Mouse (Mus musculus) embryonic facial prominence, embryonic 14.5 days (tissue): ENCODE measurements around the gene Ccrl2. TPM values are rescaled to one million over a fixed set of nuclear protein-coding genes. Genes with fewer than 3 reads are reported as not detected.

Experiments used
- ATAC-seq: fragments of 200-750 bp; cut with Nextera tagmentation; 2 replicates; pipeline ENCODE4 v1.8.0; 2017; ENCODE audit warnings: low read depth, moderate number of reproducible peaks, moderate TSS enrichment
- DNase-seq: peaks from one replicate; pipeline ENCODE4 v3.0.0-alpha.2; 2015; ENCODE audit warnings: low spot score
- H3K27ac ChIP-seq: fragments of 300-500 bp; sonication (generic); replicated peaks from 2 replicates; pipeline ENCODE4 v1.5.1; 2014; ENCODE audit warnings: low read depth, mild to moderate bottlenecking, low read length, moderate library complexity
- H3K27me3 ChIP-seq: fragments of 300-500 bp; sonication (generic); replicated peaks from 2 replicates; pipeline ENCODE4 v1.6.1; 2014; ENCODE audit warnings: low read length; ENCODE audit not compliant: control insufficient read depth, insufficient read depth
- H3K36me3 ChIP-seq: fragments of 300-500 bp; sonication (generic); 2 replicates; pipeline ENCODE4 v1.6.1; 2014; ENCODE audit warnings: low read length, mixed read lengths; ENCODE audit not compliant: control insufficient read depth, insufficient read depth
- H3K4me1 ChIP-seq: fragments of 300-500 bp; sonication (generic); 2 replicates; pipeline ENCODE4 v1.6.1; 2014; ENCODE audit warnings: antibody characterized with exemption, low read length; ENCODE audit not compliant: control insufficient read depth, insufficient read depth
- H3K4me2 ChIP-seq: fragments of 300-500 bp; sonication (generic); 2 replicates; pipeline ENCODE4 v1.6.1; 2014; ENCODE audit warnings: low read depth, mild to moderate bottlenecking, low read length, moderate library complexity, mixed read lengths
- H3K4me3 ChIP-seq: fragments of 300-500 bp; sonication (generic); 2 replicates; pipeline ENCODE4 v1.5.1; 2014; ENCODE audit warnings: low read depth, mild to moderate bottlenecking, low read length
- H3K9ac ChIP-seq: fragments of 300-500 bp; sonication (generic); 2 replicates; pipeline ENCODE4 v1.6.1; 2014; ENCODE audit warnings: low read depth, mild to moderate bottlenecking, low read length, moderate library complexity, mixed read lengths
- H3K9me3 ChIP-seq: fragments of 300-500 bp; sonication (generic); 2 replicates; pipeline ENCODE4 v1.6.1; 2016; ENCODE audit warnings: low read length; ENCODE audit not compliant: control insufficient read depth
- WGBS: fragments of 180-500 bp; shearing (Covaris S2); extraction: QIAGEN DNeasy Blood & Tissue Kit; methylation state at CpG from one replicate; pipeline ENCODE4 v1.1.7; 2014; 5-methylcytosine and 5-hydroxymethylcytosine counted together
- polyA plus RNA-seq: library from polyadenylated mRNA; unstranded; fragments of >200 nt; fragmentation: Nextera tagmentation; extraction: Ambion mirVana; gene quantifications from 2 replicates; pipeline ENCODE4 v1.2.1, GENCODE M21; 2014

Gene Ccrl2
- polyA plus RNA-seq, 1 experiment from 2014 or later = 0.97 TPM

DNA sequence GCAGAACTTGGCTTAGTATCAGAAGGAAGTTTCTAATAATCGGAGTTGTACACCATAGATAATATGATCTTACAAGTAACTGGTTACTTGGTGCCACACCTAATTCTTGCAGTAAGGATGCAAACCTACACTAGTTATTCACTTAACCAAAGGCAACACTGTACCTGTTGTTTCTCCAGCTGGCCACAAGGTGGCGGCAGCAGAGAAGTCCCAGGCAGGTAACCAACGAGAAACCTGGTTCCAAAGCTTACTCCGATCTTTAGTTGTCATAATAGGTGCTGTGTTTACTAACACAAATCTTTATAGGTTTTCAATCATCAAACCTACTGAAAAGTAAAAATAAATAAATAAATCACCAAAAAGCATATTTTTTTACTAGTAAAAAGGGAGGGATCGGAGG is 35.8 kb upstream of the Ccrl2 start:
- H3K4me2 ChIP-seq = no peak overlapping the region
- DNase-seq (peak; percentile 66), ATAC-seq (no peak)
- H3K4me1 ChIP-seq = peaks cover 9% of the 10 kb centered on the region
- no peaks in the 10 kb centered on the region for H3K27me3 ChIP-seq
- WGBS = 26% methylated on average over 5 of the region's 5 CpGs
- no peak overlapping the region for H3K4me3 ChIP-seq
- H3K9me3 ChIP-seq = no peaks in the 10 kb centered on the region
- H3K9ac ChIP-seq = no peak overlapping the region
- no peaks in the 10 kb centered on the region for H3K36me3 ChIP-seq
- H3K27ac ChIP-seq = no peak overlapping the region

DNA sequence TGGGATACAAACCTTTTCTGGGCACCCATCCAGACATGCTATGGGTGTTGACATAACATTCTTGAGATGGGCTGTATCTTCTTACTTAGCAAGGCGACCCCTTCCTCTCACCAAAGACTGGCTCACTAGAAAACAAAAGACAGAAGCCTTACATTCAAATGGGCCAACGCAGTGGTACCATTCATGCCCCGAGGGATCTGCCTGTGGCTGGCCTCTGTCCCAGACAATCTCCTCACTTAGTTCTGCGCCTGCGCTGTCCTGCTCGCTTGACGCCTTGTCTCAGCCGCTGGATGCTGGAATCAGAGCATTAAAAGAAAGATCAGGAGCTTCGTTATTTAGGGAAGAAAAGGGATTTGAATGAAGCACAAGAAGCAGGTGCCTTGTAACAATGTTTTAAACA is 35.3 kb upstream of the Ccrl2 start:
- Histone ChIP-seq H3K4me1 (peaks cover 9% of the 10 kb centered on the region), H3K27ac (no peak overlapping the region), H3K36me3 (no peaks in the 10 kb centered on the region), H3K9me3 (no peaks in the 10 kb centered on the region), H3K9ac (no peak overlapping the region), H3K27me3 (no peaks in the 10 kb centered on the region), H3K4me3 (no peak overlapping the region), H3K4me2 (no peak overlapping the region)
- 55% methylated on average over 9 of the region's 9 CpGs for whole genome bisulfite sequencing
- ATAC-seq (no peak), DNase-seq (peak; percentile 48)

DNA sequence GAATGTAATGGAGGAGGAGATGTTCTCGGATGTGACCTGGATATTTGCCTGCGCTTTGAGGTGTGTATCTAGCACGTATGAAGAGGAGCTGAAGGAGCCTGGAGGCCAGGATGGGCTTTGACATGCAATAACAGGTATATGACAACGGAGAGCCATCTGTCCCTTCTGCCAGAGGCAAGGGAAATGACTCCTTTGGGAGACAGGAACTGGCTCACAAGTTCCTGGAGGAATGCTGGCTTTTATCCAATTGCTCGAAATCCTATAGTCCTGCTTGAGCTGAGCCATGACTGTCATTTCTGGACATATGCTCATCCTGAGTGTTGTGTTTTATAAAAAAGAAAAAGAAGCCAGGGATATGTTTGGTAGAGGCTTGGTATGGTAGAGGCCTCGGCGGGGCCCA is 31.6 kb upstream of the Ccrl2 start:
- 36% methylated on average over 7 of the region's 7 CpGs for WGBS
- no peaks in the 10 kb centered on the region for H3K36me3 ChIP-seq
- H3K27ac ChIP-seq = no peak overlapping the region
- ATAC-seq = no peak
- H3K27me3 ChIP-seq = no peaks in the 10 kb centered on the region
- no peak overlapping the region for H3K4me3 ChIP-seq
- no peak overlapping the region for H3K4me2 ChIP-seq
- H3K9ac ChIP-seq = no peak overlapping the region
- peaks cover 9% of the 10 kb centered on the region for H3K4me1 ChIP-seq
- no peaks in the 10 kb centered on the region for H3K9me3 ChIP-seq
- DNase-seq = peak; percentile 47

DNA sequence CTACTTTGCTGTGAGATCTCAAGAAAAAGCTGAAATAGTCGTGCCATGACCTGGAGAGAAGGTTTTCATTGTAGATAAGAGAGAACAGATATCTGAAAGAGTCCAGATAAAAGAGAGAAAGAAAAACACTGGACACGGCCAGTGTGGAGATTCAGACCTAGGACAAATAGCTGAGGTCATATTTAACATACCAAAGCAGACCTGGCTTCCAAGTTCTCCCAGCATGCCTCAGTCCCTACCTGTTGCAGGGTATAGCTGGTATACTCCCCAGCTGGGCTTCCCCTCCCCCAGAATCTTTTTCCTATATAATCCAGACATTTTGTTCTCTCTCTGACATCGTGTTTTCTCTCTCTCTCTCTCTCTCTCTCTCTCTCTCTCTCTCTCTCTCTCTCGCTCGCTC is 30.6 kb upstream of the Ccrl2 start:
- H3K9ac ChIP-seq = no peak overlapping the region
- no peaks in the 10 kb centered on the region for H3K27me3 ChIP-seq
- H3K27ac ChIP-seq = no peak overlapping the region
- 3% methylated on average over 5 of the region's 5 CpGs for WGBS
- no peak overlapping the region for H3K4me2 ChIP-seq
- ATAC-seq (no peak), DNase-seq (no peak)
- no peak overlapping the region for H3K4me3 ChIP-seq
- H3K9me3 ChIP-seq = no peaks in the 10 kb centered on the region
- peaks cover 9% of the 10 kb centered on the region for H3K4me1 ChIP-seq
- H3K36me3 ChIP-seq = no peaks in the 10 kb centered on the region

DNA sequence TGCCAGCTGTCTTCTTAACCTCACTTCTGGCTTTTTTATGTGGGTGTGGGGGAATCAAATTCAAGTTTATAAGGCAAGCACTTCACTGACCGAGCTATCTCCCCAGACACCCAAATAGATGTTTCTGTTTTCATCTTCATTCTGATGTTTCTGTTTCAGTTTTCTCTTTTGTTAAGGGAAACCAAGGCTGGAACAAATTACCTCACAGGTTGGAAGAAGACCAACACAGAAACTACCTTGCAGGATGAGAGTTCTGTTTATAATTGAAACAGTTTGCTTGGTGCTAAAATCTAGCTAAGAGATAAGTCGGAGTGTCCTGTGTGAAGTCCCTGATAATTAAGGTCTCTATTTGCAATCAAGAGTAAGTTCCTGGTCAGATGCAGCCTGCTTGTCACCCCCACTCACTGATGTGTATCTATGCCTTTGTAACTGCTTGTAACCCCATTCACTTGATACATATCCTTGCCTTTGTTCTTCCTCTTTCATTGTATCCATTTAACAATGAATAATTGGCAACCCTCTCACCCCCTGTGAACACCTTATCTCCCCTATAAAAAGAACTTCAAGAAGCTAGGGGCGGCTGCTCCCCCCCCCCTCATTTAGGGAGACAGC is 29.8 kb upstream of the Ccrl2 start:
- H3K27ac ChIP-seq = no peak overlapping the region
- WGBS = 28% methylated on average over 3 of the region's 3 CpGs
- H3K36me3 ChIP-seq = no peaks in the 10 kb centered on the region
- H3K4me3 ChIP-seq = no peak overlapping the region
- no peak overlapping the region for H3K9ac ChIP-seq
- H3K27me3 ChIP-seq = no peaks in the 10 kb centered on the region
- H3K4me1 ChIP-seq = peaks cover 9% of the 10 kb centered on the region
- H3K4me2 ChIP-seq = no peak overlapping the region
- H3K9me3 ChIP-seq = no peaks in the 10 kb centered on the region
- ATAC-seq (no peak), DNase-seq (no peak)

DNA sequence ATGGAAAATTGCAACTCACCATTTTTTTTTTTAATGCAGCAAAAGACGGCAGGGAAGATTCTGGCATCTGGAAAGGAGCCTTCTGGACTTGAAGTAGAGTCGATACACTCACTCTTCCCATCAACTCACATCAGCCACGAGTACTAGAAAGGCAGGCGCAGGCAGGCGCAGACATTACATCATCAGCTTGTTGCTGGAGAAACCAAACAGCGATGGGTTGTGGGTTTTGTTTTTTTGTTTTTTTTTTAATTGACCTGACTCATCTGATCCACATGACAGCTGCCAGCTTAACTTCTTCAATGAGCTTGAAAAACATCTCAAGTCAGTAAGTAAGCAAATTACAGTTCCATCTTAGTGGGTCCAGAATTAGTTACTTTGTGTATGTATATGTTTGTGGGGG is 28.8 kb upstream of the Ccrl2 start:
- Histone ChIP-seq H3K27ac (no peak overlapping the region), H3K4me1 (peaks cover 9% of the 10 kb centered on the region), H3K27me3 (no peaks in the 10 kb centered on the region), H3K4me3 (no peak overlapping the region), H3K9me3 (no peaks in the 10 kb centered on the region), H3K36me3 (no peaks in the 10 kb centered on the region), H3K4me2 (no peak overlapping the region), H3K9ac (no peak overlapping the region)
- no peak for ATAC-seq
- no peak for DNase-seq
- WGBS = 58% methylated on average over 6 of the region's 6 CpGs

DNA sequence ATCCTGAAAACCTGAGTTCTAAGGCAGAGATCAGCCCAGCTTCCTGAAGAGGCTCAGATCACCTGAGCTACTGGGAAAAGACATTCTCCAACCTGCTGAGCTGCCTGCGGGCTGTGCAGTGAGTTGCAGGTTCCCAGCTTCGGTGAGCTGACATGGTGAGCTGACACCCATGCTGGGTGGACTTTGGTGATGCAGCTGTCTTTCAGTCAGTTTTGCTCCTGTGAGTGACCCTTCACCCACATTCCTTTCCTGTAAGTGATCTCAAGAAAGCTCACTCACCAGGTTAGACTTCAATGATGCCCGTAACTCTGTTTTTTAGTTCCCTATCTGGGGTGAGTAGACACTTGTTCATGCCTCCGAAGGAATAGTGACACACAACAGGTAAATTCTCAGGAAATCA is 28.0 kb upstream of the Ccrl2 start:
- no peaks in the 10 kb centered on the region for H3K36me3 ChIP-seq
- H3K27me3 ChIP-seq = no peaks in the 10 kb centered on the region
- no peak for ATAC-seq
- no peaks in the 10 kb centered on the region for H3K9me3 ChIP-seq
- H3K9ac ChIP-seq = no peak overlapping the region
- no peak overlapping the region for H3K4me2 ChIP-seq
- 41% methylated on average over 4 of the region's 4 CpGs for WGBS
- H3K4me1 ChIP-seq = peaks cover 9% of the 10 kb centered on the region
- DNase-seq = no peak
- no peak overlapping the region for H3K4me3 ChIP-seq
- H3K27ac ChIP-seq = no peak overlapping the region

DNA sequence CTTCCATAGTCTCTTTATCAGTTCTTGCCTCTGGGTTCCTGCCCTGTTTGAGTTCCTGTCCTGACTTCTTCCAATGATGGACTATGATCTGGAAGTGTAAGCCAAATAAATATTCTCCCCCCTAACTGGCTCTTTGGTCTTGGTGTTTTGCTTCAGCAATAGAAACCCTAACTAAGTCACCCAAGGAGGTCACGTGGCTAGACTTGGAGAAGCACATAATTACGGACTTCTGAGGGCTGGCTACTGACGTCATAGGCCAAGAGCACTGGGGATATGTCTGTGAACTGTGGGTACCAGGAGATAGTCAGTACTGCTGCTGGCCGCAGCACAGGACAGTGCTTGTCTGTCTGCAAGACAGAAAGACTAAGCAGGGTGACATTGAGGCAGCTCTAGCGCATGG is 24.4 kb upstream of the Ccrl2 start:
- H3K36me3 ChIP-seq = no peaks in the 10 kb centered on the region
- H3K27ac ChIP-seq = no peak overlapping the region
- H3K9me3 ChIP-seq = 0 out of 2 replicates have a peak, but pooled peaks cover 5% of the 10 kb centered on the region
- no peak overlapping the region for H3K4me2 ChIP-seq
- H3K4me3 ChIP-seq = no peak overlapping the region
- no peaks in the 10 kb centered on the region for H3K27me3 ChIP-seq
- no peaks in the 10 kb centered on the region for H3K4me1 ChIP-seq
- DNase-seq = no peak
- ATAC-seq = no peak
- 74% methylated on average over 5 of the region's 5 CpGs for WGBS
- no peak overlapping the region for H3K9ac ChIP-seq

DNA sequence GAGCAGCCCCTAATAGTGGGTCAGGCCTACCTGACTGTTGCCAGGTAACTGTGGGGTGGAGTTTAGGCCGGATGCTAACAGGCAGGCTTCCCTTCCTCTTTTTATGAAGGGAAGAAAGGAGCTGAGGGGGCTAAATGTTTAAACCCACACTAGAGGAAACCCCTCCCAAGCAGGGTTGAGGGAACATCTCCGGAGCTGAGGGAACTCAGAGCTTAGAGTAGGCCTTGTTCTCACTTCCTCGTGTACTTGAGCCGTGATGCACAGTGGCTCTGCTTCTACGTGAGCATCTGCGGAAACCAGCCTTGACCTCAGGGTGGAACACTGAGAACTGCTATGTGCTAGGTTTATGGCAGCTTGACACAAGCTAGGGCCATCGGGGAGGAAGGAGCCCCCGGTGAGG is 23.5 kb upstream of the Ccrl2 start:
- Histone ChIP-seq H3K4me2 (no peak overlapping the region), H3K4me1 (no peaks in the 10 kb centered on the region), H3K36me3 (no peaks in the 10 kb centered on the region), H3K9ac (no peak overlapping the region), H3K4me3 (no peak overlapping the region), H3K27ac (no peak overlapping the region), H3K27me3 (no peaks in the 10 kb centered on the region), H3K9me3 (0 out of 2 replicates have a peak, but pooled peaks cover 5% of the 10 kb centered on the region)
- DNase-seq = no peak
- no peak for ATAC-seq
- WGBS = 92% methylated on average over 8 of the region's 8 CpGs
